Mouse (Mus musculus) forebrain, embryonic 13.5 days (tissue): Measurements from ENCODE around the gene Kctd17. TPM values are rescaled to one million over a fixed set of nuclear protein-coding genes. Genes with fewer than 3 reads are reported as not detected.

Experiments used
- ATAC-seq: fragments of 200-750 bp; cut with Nextera tagmentation; 2 replicates; pipeline ENCODE4 v1.8.0; 2017
- H3K27ac ChIP-seq: fragments of 300-500 bp; sonication (generic); 2 replicates; pipeline ENCODE4 v1.5.1; 2015; ENCODE audit warnings: inconsistent platforms, mild to moderate bottlenecking, moderate library complexity
- H3K27me3 ChIP-seq: fragments of 300-500 bp; sonication (generic); 2 replicates; pipeline ENCODE4 v1.6.1; 2015; ENCODE audit warnings: mild to moderate bottlenecking, inconsistent platforms
- H3K36me3 ChIP-seq: fragments of 300-500 bp; sonication (generic); 2 replicates; pipeline ENCODE4 v1.6.1; 2015; ENCODE audit warnings: mild to moderate bottlenecking, inconsistent platforms; ENCODE audit not compliant: poor library complexity, severe bottlenecking
- H3K4me1 ChIP-seq: fragments of 300-500 bp; sonication (generic); 2 replicates; pipeline ENCODE4 v1.6.1; 2015; ENCODE audit warnings: inconsistent platforms
- H3K4me2 ChIP-seq: fragments of 300-500 bp; sonication (generic); 2 replicates; pipeline ENCODE4 v1.6.1; 2015; ENCODE audit warnings: inconsistent platforms, mild to moderate bottlenecking, moderate library complexity
- H3K4me3 ChIP-seq: fragments of 300-500 bp; sonication (generic); 2 replicates; pipeline ENCODE4 v1.5.1; 2015; ENCODE audit warnings: mild to moderate bottlenecking, inconsistent platforms
- H3K9ac ChIP-seq: fragments of 300-500 bp; sonication (generic); 2 replicates; pipeline ENCODE4 v1.6.1; 2015; ENCODE audit warnings: mild to moderate bottlenecking, inconsistent platforms
- H3K9me3 ChIP-seq: fragments of 300-500 bp; sonication (generic); replicated peaks from 2 replicates; pipeline ENCODE4 v1.6.1; 2016; ENCODE audit warnings: inconsistent platforms
- WGBS: fragments of 180-500 bp; shearing (Covaris S2); methylation state at CpG from one replicate; pipeline ENCODE4 v1.1.7; 2015; 5-methylcytosine and 5-hydroxymethylcytosine counted together
- polyA plus RNA-seq: library from polyadenylated mRNA; unstranded; fragments of >200 nt; fragmentation: Nextera tagmentation; extraction: Ambion mirVana; gene quantifications from 2 replicates; pipeline ENCODE4 v1.2.1, GENCODE M21; 2015

The Kctd17 gene
- polyA plus RNA-seq, 1 experiment from 2014 or later: 84.6 TPM

GRCm38 (mm10) chr15:78437237-78438017, 9.1 kb downstream of the Kctd17 start:
- peak; percentile 33 for ATAC-seq
- peak overlapping the region; percentile 75 for H3K27ac ChIP-seq
- H3K4me2 ChIP-seq: peak overlapping the region; percentile 65
- peaks cover 42% of the 10 kb centered on the region for H3K36me3 ChIP-seq
- 12% methylated on average over 22 of the region's 23 CpGs for WGBS
- no peaks in the 10 kb centered on the region for H3K9me3 ChIP-seq
- H3K27me3 ChIP-seq: no peaks in the 10 kb centered on the region
- H3K4me3 ChIP-seq: peak overlapping the region; percentile 30
- H3K4me1 ChIP-seq: peaks cover 48% of the 10 kb centered on the region
- H3K9ac ChIP-seq: peak overlapping the region; percentile 62

GRCm38 (mm10) chr15:78438018-78438394, 9.6 kb downstream of the Kctd17 start:
- Histone ChIP-seq H3K27ac (no peak overlapping the region), H3K9me3 (no peaks in the 10 kb centered on the region), H3K9ac (no peak overlapping the region), H3K4me2 (no peak overlapping the region), H3K36me3 (peaks cover 37% of the 10 kb centered on the region), H3K4me3 (no peak overlapping the region), H3K4me1 (peaks cover 48% of the 10 kb centered on the region), H3K27me3 (no peaks in the 10 kb centered on the region)
- WGBS: 46% methylated on average over 4 of the region's 4 CpGs
- ATAC-seq: no peak

GRCm38 (mm10) chr15:78438505-78438904, 10.1 kb downstream of the Kctd17 start:
- ATAC-seq: no peak
- Histone ChIP-seq H3K4me1 (peaks cover 48% of the 10 kb centered on the region), H3K9me3 (no peaks in the 10 kb centered on the region), H3K36me3 (peaks cover 32% of the 10 kb centered on the region), H3K27me3 (no peaks in the 10 kb centered on the region), H3K9ac (no peak overlapping the region), H3K4me3 (no peak overlapping the region), H3K4me2 (no peak overlapping the region), H3K27ac (no peak overlapping the region)
- WGBS: 52% methylated on average over 8 of the region's 8 CpGs

- Histone ChIP-seq H3K4me3 (no peak overlapping the region), H3K9me3 (no peaks in the 10 kb centered on the region), H3K27me3 (no peaks in the 10 kb centered on the region), H3K36me3 (peaks cover 28% of the 10 kb centered on the region), H3K4me2 (no peak overlapping the region), H3K27ac (no peak overlapping the region), H3K9ac (no peak overlapping the region), H3K4me1 (peaks cover 48% of the 10 kb centered on the region)
- 62% methylated on average over 9 of the region's 9 CpGs for WGBS
- ATAC-seq: no peak
Measured at GRCm38 (mm10) chr15:78438973-78439372, 10.6 kb downstream of the Kctd17 start.

- no peaks in the 10 kb centered on the region for H3K27me3 ChIP-seq
- no peak overlapping the region; the same call in 1 of the 2 replicates for H3K27ac ChIP-seq
- H3K36me3 ChIP-seq: 0 out of 2 replicates have a peak, but pooled peaks cover 6% of the 10 kb centered on the region
- no peak overlapping the region for H3K4me3 ChIP-seq
- H3K4me1 ChIP-seq: peaks cover 25% of the 10 kb centered on the region
- no peak overlapping the region for H3K4me2 ChIP-seq
- no peaks in the 10 kb centered on the region for H3K9me3 ChIP-seq
- 91% methylated on average over 19 of the region's 19 CpGs for WGBS
- no peak overlapping the region for H3K9ac ChIP-seq
- ATAC-seq: no peak
Measured at GRCm38 (mm10) chr15:78442231-78442630, 13.9 kb downstream of the Kctd17 start.

GRCm38 (mm10) chr15:78443857-78444256, 15.5 kb downstream of the Kctd17 start:
- Histone ChIP-seq H3K4me2 (no peak overlapping the region), H3K36me3 (0 out of 2 replicates have a peak, but pooled peaks cover 1% of the 10 kb centered on the region), H3K9ac (no peak overlapping the region; the same call in 1 of the 2 replicates), H3K4me3 (no peak overlapping the region), H3K27me3 (no peaks in the 10 kb centered on the region), H3K4me1 (peaks cover 18% of the 10 kb centered on the region; the same call in 1 of the 2 replicates), H3K9me3 (no peaks in the 10 kb centered on the region), H3K27ac (no peak overlapping the region)
- WGBS: 65% methylated on average over 6 of the region's 6 CpGs
- no peak for ATAC-seq

- H3K9ac ChIP-seq: peak overlapping the region; percentile 34; the same call in 1 of the 2 replicates
- H3K4me3 ChIP-seq: no peak overlapping the region
- H3K4me2 ChIP-seq: no peak overlapping the region
- H3K27ac ChIP-seq: no peak overlapping the region
- WGBS: 39% methylated on average over 7 of the region's 7 CpGs
- H3K9me3 ChIP-seq: no peaks in the 10 kb centered on the region
- no peaks in the 10 kb centered on the region for H3K36me3 ChIP-seq
- ATAC-seq: no peak
- H3K4me1 ChIP-seq: 0 out of 2 replicates have a peak, but pooled peaks cover 4% of the 10 kb centered on the region
- H3K27me3 ChIP-seq: no peaks in the 10 kb centered on the region
Measured at GRCm38 (mm10) chr15:78447121-78447520, 18.8 kb downstream of the Kctd17 start.

GRCm38 (mm10) chr15:78447746-78448535, 19.6 kb downstream of the Kctd17 start:
- Histone ChIP-seq H3K9me3 (no peaks in the 10 kb centered on the region), H3K9ac (peak overlapping the region; percentile 45), H3K4me1 (0 out of 2 replicates have a peak, but pooled peaks cover 4% of the 10 kb centered on the region), H3K27ac (peak overlapping the region; percentile 44), H3K27me3 (no peaks in the 10 kb centered on the region), H3K4me3 (peak overlapping the region; percentile 31), H3K36me3 (no peaks in the 10 kb centered on the region), H3K4me2 (peak overlapping the region; percentile 59)
- under 1% methylated on average over 22 of the region's 22 CpGs for WGBS
- ATAC-seq: peak; percentile 69

- ATAC-seq: no peak
- 0 out of 2 replicates have a peak, but pooled peaks cover 4% of the 10 kb centered on the region for H3K4me1 ChIP-seq
- H3K4me2 ChIP-seq: no peak overlapping the region
- WGBS: 72% methylated on average over 6 of the region's 6 CpGs
- no peaks in the 10 kb centered on the region for H3K27me3 ChIP-seq
- no peaks in the 10 kb centered on the region for H3K36me3 ChIP-seq
- H3K9ac ChIP-seq: no peak overlapping the region
- no peak overlapping the region for H3K4me3 ChIP-seq
- no peaks in the 10 kb centered on the region for H3K9me3 ChIP-seq
- no peak overlapping the region for H3K27ac ChIP-seq
Measured at GRCm38 (mm10) chr15:78449131-78449530, 20.8 kb downstream of the Kctd17 start.

GRCm38 (mm10) chr15:78449694-78450418, 21.5 kb downstream of the Kctd17 start:
- H3K9ac ChIP-seq: no peak overlapping the region
- no peaks in the 10 kb centered on the region for H3K36me3 ChIP-seq
- H3K4me2 ChIP-seq: no peak overlapping the region
- no peak for ATAC-seq
- 0 out of 2 replicates have a peak, but pooled peaks cover 4% of the 10 kb centered on the region for H3K4me1 ChIP-seq
- WGBS: 39% methylated on average over 7 of the region's 7 CpGs
- no peak overlapping the region for H3K4me3 ChIP-seq
- H3K9me3 ChIP-seq: no peaks in the 10 kb centered on the region
- no peak overlapping the region for H3K27ac ChIP-seq
- H3K27me3 ChIP-seq: no peaks in the 10 kb centered on the region

GRCm38 (mm10) chr15:78450419-78450768, 22.0 kb downstream of the Kctd17 start:
- no peak for ATAC-seq
- WGBS: 93% methylated on average over 6 of the region's 6 CpGs

More at GRCm38 (mm10) chr15:78450419-78450768, 22.0 kb downstream of the Kctd17 start:
- Histone ChIP-seq H3K27ac (no peak overlapping the region), H3K4me2 (no peak overlapping the region), H3K36me3 (no peaks in the 10 kb centered on the region), H3K4me1 (peaks cover 4% of the 10 kb centered on the region; the same call in 1 of the 2 replicates), H3K27me3 (no peaks in the 10 kb centered on the region), H3K9ac (no peak overlapping the region), H3K4me3 (no peak overlapping the region), H3K9me3 (no peaks in the 10 kb centered on the region)
